Mouse (Mus musculus) C2C12 (cell line): ENCODE measurements around the gene Soat1.

Source experiments
- CEBPB ChIP-seq: IDR thresholded peaks from one replicate; pipeline ENCODE4 v1.6.1; 2011; ENCODE audit warnings: low read depth, mild to moderate bottlenecking, control low read depth, moderate library complexity
- CTCF ChIP-seq: IDR thresholded peaks from one replicate; pipeline ENCODE4 v1.5.1; 2011; ENCODE audit not compliant: control insufficient read depth, insufficient read depth, insufficient read length
- FOSL1 ChIP-seq: IDR thresholded peaks from one replicate; pipeline ENCODE4 v1.8.0; 2011; ENCODE audit warnings: mild to moderate bottlenecking, low read length; ENCODE audit not compliant: poor library complexity, insufficient read depth, severe bottlenecking
- MAX ChIP-seq: IDR thresholded peaks from one replicate; pipeline ENCODE4 v1.6.1; 2011; ENCODE audit warnings: mild to moderate bottlenecking, control low read depth
- MYOD1 ChIP-seq: IDR thresholded peaks from one replicate; pipeline ENCODE4 v1.6.1; 2011; ENCODE audit warnings: low read depth; ENCODE audit not compliant: control insufficient read depth, insufficient read length
- MYOG ChIP-seq: IDR thresholded peaks from one replicate; pipeline ENCODE4 v1.6.1; 2011; ENCODE audit not compliant: control insufficient read depth, insufficient read length; ENCODE audit errors: extremely low read depth
- USF1 ChIP-seq: IDR thresholded peaks from one replicate; pipeline ENCODE4 v1.6.1; 2011; ENCODE audit warnings: low read depth, mild to moderate bottlenecking, control low read depth, moderate library complexity

DNA sequence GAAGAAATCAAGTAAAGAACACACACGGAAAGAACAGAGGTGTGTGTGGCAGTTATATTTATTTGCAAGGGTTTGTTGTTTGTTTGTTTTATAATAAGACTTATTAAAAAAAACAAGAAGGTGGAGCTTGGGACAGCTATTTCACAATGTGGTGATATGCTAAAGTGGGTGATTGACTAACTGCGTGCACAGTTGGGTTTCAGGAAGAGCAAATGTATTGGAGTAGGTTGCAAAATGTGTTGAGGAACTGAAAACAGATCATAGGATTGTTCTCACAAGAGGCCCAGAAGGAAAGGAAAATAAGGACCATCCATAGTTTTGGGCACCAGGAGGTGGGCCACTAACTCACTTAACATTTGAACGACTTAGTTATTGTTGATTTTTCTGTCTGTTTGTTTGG, 3.1 kb downstream of the Soat1 start:
- TF ChIP-seq USF1: no peak
- TF ChIP-seq CEBPB: no peak
- no peak for TF ChIP-seq CTCF
- TF ChIP-seq FOSL1: no peak
- no peak for TF ChIP-seq MYOG
- no peak for TF ChIP-seq MAX
- no peak for TF ChIP-seq MYOD1
